Mouse (Mus musculus) forelimb bud, embryonic 11.5 days (tissue): ENCODE results near the gene Tmem174.

Source experiments
- DNase-seq: peaks from one replicate; pipeline ENCODE4 v3.0.0-alpha.2; 2012; ENCODE audit warnings: low read depth, low spot score

Tmem174 gene

DNA sequence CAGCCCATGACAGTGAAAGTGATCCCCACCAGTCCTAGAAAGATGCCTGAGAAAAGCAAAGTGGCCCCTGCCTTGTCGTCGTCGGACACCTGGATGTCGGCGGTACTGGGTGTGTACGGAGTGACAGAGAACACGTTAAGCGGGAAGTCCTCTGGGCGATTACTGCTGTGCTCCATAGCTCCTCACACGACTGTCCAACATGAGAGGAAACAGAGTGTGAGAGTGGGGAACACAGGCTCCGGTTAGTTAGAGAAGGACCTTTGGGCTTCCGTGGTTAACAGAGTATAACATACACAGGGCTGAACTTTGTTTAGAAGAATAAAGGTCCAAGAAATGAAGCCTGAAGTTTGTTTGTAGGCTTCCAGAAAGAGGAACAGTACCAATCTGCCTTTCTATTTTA is at the start of gene Tmem174:
Tmem174 (minus strand) TSS at position 266 of the 400 bp plus-strand sequence.
- no peak for DNase-seq

DNA sequence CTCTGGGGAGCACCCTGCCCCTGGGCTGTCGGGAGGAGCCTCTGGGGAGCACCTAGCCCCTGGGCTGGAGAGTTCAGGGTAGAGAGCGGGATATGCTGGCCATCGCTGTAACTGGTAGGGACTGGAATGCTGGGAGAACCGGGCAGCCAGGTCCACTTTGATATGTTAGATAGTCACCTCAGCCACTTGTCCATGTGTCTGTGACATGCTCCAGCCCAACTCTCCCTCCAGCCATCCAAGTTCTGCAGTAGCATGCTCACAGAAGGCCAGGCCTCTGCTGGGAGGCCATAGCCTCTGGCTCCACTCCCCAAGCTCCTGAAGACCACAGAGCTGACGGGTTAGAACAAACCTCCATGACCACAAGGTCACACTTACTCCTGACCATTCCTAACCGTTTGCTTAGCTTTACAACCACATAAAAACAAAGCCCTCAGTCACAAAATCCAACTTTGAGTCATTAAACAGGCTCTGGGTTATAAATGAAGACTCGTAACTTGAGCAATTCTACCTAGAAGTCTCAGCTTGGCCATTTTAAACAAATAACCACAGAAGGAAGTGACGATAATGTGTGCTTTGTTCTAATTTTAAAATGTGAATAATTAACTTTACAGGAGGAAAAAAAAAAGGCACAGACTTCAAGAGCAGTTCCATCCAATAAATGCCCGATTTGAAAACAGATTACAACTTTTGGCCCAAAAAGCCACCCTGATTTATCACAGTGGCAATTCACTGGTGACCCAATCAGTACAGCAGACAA is 47.1 kb upstream of the Tmem174 start:
- DNase-seq: peak; percentile 41

DNA sequence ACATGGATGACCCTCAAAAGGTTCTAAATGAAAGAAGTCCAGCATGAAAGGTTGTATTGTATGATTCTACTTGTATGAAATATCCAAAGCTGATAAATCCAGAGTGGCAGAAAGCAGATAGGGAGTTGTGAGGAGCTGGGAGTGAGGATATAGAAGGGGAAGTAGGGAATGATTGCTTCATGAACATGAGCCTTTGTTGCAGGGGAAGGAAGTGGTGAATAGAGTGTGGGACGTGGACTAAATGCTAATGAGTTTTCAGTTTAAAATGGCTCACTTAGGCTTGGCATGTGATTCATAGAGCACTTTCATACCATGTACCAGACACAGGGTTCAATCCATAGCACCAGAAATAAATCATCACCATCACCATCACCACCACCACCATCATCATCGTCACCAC is 46.2 kb upstream of the Tmem174 start:
- no peak for DNase-seq

DNA sequence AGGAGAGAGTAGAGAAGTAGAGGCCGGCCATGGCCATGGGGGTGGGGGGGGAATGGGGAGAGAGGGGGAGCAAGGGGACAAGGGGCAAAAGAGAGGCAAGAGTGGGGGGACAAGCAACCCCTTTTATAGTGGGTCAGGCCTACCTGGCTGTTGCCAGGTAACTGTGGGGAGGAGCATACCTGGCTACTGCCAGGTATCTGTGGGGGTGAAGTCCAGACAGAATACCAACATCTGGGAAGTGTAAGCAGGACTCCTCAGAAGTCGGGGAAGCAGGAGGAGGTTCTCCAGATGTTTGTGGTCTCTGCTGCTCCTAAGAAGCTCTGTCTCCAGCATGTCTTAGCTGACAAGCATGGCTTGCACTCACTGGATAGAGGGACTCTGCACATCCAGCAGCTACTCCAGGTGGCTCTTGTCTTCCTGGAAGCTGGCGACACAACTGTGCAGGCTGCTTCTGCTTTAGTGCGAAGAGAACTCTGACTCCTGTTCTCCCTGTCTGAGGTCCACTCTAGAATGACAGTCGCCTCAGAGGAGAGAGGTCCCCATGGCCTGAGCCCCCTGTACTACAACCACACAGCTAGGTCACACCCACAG is 43.4 kb upstream of the Tmem174 start:
- DNase-seq: no peak

DNA sequence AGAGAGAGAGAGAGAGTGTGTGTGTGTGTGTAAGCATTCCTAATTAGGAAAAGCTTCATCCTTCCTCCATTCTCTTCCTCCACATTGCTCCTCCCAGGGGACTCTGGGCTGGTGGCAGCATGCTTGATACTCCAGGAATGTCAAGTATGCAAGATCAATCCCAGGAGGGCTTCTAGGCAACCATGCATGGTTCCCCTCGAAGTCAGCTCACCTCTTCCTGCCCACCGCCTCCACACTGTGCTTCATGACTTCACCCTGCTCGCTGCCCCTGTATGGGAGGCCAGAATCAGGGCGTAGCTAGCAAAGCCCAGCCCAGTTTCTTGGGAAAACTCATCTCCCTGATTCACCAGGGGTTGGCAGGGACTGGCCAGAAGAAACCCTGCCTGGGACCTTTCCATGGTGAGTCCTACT is 42.4 kb upstream of the Tmem174 start:
- peak; percentile 39 for DNase-seq

DNA sequence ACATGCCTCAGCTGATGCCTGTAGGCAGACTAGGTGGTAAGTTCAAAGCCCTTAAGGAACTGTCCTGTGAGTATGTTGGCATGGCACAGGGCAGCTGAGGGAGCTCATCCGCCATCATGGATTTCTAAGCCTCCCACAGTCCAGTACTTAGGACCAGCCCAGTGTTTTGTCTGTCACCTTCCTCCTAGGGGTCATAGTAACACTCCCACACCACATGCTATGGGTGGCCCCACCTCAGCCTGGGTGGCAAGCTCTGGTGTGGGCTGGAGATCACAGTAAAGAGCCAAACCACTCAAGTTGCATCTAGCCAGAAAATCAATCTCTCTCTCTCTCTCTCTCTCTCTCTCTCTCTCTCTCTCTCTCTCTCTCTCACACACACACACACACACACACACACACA is 42.0 kb upstream of the Tmem174 start:
- no peak for DNase-seq

DNA sequence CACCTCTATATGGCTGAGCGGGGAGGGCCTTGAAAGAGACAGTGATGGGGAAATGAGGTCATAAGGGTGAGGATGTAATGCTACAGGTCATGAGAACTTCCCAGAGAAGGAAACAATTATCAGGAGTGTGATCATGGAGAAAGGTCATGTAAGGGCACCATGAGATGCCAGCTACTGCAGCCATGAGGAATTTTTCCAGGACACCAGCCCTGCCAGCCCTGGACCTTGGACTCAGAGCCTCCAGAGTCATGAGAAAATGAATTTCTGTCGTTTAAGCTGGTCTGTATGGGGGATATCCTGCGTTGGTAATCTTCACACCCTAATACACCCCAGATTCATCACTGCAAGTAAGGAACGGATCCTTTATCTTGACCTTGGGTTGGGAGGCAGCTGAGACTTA is 36.7 kb upstream of the Tmem174 start:
- no peak for DNase-seq

DNA sequence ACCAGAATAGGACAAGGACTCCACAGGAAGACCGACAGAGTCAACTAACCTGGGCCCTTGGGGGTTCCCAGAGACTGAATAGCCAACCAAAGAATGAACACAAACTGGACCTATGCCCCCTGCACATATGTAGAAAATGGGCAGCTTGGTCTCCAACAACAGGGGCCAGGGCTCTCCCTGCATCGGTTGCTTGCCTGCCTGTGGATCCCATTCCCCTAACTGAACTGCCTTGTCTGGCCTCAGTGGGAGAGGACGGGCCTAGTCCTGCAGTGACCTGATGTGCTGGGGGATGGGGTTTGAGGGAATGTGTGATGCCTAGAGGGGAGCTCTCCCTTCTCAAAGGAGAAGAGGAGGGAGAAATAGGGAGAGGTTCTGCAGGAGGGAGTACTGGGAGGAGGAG is 32.1 kb upstream of the Tmem174 start:
- no peak for DNase-seq

DNA sequence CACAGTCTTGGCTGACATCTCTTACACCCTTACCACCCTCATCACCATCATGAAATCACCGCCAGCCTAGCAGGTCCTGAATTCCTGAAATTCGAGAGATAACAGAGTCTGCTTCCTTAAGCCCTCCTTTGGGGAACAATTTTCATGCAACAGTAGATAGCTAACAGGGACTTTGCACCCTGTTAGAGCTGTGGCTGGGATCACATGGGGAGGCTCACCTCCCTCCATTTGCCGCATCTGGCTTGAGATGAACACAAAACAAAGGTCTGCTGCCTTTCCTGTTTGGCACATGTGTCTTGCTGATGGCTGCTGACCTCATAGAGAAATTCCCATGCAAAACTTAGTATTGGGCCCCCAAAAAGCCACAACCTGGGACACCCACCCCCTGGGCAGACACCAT is 30.1 kb upstream of the Tmem174 start:
- no peak for DNase-seq

DNA sequence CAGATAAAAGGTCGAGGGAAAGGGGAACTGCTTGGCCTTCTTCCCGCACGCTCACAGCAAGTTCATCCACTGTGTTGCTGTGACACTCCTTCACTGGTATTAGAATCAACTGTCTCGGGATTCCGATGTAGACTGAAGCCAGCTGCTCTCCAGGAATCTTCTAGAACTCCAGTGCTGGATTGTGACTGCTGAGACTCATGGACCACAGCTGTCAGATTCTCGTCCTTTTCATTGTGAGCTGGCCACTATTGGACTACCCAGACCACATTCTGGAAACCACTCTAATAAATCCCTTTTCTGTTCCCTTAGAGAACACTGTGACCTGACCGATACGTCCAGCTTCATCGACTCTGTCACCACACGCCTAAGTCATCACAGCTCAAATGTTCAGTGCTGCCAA is 28.0 kb upstream of the Tmem174 start:
- DNase-seq: no peak

DNA sequence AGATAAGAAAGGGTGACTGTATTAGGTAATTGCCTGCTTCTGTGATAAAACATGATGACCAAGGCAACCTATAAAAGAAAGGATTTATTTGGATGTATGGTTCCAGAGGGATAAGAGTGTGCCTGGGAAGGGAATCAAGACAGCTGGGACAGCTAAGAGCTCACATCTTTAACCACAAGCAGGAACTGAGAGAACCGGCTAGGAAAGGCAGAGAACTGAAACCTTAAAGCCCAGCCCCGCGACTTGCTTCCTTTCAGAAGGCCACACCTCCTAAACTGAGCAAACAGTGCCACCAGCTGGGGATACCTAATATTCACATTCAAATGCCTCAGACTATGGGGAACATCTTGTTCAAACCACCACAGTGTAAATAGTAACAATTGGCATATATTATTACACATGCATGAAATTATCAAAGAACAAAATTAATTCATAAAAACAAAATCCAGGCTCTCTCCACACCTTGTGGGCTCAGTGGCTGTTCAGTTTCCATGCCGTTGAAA is 25.0 kb upstream of the Tmem174 start:
- DNase-seq: no peak

DNA sequence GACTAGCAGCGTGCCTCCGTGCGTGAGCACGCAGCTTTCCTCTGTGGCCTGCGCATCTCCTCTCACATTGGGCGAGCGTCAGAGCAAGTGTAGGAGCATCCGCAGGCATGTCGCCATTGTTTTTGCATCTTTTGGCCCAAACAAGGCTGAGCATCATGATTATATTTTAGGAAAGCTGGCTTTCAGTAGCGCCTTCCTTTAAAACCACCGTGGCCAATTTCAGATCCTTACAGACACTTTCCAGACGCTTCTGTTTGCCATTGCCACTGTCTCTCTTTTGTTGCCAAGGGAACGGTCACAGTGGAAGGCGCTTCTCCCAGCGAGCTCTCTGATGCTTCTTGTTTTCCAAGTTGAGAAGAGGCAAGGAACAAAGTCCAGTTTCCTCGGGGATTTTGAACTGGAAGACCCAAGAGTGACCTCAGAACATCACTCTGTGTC is 18.8 kb upstream of the Tmem174 start:
- DNase-seq: no peak

DNA sequence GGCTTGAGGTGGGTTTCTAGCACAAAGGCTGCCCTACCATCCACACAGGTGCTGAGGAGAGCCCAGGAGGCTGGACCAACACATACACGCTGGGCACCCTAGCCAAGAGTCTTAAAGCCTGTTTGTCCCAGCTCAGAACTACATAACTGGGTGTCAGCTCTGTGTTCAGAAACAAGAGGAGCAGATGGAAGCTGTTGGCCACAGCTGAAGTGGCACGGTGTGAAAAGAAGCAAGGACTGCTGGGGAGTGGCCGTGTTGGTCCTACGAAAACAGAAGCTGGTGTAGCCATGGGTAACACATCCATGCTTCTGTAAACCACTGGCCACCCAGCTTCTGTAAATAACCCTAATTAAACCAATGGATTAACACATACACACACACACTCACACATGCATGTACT is 18.1 kb upstream of the Tmem174 start:
- DNase-seq: no peak

DNA sequence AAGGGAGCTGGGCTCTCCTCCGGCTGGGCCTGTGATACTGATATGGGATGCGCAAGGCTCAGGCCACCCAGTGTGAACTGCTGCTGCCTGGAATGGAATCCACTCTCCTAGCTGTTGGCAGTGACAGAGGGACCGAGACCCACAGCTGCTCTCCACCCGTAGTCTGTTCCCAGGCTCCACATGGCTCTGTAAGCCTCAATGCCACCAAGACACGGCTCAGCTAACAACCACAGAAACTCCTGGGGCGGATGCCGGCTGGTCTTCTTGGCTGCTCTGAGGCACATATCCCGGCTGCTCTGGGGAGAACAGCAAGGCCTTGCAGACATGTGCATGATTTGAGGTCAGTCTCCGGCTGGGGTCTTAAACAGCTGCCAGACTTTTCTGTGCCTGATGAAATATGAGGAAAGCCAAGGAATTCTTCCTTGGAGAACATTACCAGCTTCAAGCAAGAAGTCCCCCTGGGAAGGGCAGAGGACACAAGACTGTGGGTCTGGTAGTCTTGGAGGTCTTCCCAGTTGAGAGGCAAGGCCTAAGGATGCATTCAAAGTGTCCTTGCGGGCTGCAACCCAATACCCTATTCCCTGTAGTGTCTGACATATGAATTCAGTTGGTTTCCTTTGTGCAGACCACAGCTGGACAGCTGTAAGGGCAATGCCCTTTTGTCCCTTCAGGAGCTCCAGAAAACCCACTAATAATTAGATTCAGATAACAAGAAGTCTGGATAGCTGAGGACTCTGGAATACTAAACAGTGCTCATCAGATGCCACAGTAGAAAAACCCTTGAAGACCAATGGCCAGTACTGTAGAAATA is 17.1 kb upstream of the Tmem174 start:
- peak; percentile 9 for DNase-seq

DNA sequence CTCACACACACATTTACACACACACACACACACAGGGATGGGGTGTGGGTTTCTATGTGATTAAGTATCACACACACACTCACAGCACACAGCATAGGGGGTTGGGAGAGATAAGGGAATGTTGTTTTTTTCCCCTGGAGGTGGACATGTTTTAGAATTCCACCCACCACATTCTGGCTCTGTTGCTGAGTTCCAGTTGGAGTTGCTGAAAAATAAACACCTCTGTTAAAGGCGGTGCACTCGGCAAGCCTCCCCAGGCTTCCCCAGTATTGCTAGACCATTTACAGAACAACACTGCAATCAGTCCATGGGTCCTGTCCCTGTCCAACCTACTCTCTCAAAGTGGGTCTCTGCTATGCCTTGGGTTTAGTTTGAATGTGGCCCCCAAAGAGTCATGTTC is 15.0 kb upstream of the Tmem174 start:
- no peak for DNase-seq

DNA sequence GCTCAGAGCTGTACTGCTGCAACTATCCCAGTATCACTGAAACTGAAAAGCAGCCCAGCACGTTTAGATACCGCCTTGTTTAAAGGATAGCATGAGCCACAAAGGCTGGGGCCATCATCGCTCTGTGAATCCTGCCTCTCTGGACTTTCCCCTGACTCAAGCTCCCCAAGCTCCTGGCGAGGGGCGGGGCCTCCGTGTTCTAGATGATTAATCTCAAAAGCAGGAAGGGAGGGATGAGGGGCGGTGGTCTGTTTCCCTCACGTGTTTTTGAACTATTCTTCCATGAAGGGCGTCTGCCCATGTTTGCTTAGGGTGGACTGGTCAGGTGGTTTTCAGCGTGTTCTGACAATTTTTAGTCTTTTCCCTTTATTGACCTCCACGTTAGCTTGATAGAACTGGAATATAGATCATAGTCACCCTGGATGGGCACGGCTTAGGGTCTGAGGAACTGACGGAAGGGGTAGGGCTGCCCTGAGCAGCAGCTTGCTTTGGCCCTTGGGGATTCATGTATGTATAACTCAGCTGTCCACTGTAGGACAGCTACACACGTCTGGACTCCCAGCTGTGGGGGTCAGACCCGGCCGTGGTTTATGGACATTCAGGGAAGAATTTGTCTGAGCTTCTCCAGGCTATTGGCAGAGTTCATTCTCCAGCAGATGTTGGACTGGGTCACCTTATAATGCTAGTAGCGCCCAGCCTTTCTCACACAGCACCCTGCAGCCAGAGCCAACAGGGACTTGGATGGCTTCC is 14.2 kb upstream of the Tmem174 start:
- DNase-seq: no peak

DNA sequence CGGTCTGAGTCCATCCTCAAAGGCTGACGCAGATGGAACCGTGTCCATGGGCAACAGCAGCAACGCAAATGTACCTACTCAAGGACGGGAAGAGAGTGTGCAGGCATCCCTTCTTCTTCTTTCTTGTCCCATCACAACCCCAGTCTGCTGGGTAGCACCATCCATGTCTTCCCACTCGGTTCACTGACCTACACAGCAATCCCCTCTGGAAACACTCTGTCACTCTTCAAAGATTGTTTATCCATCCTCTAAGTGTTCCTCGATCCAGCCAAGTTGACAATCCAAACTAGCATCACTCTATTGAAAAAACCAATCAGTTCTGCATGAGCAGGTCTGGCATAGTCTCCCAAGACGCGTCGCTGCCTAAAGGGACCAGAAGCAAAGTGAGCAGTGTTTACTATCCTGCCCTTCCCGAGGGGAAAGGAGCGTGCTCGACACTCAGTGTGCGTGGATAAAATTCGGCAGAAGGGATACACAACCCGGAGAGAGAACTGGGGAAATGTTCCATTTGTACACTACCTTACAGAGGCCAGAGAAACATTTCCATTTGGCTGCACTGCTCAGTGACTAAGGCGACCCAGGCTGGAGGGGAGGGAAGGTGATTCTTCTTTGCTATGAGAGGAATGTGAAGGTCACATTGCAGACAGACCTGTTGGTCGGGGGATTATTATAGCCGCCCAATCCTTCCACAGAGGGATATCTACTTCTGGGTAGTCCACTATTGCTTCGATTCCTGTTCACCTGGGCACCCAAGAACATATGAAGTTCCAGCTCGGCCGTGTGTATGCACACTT is 10.8 kb upstream of the Tmem174 start:
- no peak for DNase-seq

DNA sequence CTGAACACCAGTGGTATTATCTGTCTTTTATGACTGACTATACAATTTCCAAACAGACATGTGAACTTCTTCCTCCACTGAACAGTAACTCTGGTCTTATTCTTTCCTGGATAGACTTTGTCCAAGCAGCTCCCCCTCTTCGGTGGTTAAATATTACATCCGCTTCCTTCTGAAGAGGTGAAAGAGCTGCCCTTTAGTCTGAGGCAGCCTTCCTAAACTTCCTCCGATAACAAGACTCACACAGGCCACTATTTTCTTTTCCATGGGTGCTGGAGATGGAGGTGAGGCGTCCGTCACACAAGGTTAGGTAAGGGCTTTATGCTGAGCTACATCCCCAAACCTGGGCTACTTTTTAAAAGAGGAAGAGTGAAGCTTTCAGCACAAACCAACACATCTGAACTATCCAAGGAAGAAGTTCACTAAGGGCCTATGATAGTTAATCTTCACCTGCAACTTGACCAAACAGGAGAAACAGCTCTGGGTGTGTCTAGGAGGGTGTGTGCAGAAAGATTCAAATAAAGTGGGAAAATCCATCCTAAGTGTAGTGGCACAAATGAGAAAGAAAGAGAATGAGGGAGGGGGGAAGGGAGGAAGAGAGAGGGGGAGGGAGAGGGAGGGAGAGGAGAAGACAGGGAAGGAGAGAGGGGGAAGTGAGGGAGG is 1.4 kb upstream of the Tmem174 start:
- no peak for DNase-seq

DNA sequence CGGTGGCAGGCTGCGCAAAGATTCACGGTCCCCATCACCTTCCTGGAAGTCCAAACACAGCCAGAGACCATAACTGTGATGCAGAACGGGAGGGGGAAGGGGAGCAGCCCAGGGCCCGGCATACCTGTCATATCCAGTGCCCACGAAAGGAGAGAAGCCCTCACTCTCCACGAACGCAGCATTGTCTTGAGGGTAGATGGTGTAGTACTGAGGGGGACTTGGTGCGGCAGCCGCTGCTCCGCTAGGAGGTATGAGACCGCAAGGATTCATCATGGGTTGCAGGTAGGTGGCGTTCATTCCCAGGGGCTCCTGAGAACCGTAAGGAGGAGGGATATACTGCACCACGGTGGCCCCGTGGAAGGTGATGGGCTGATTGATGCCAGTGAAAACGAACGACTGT is 639 bp downstream of the Tmem174 start:
- DNase-seq: no peak
